Mouse (Mus musculus) mouse embryonic stem cell (cell line): ENCODE measurements around the gene Tnpo2.

ENCODE experiments used
- in situ Hi-C, 2 experiments: fragments of 300-500 bp; cut with MboI; formaldehyde crosslinking; loops; 1 replicate in 1 of 2; 3 replicates in 1 of 2; pipeline ENCODE4 v1.14.3; 2019 to 2020; ENCODE audit warnings: low sequenced_read_pairs in 2 of 2, low pct_unique_long_range_greater_than_20kb in 1 of 2, mixed read lengths in 1 of 2; ENCODE audit not compliant: unreplicated experiment in 1 of 2

The Tnpo2 gene

GRCm38 (mm10) chr8:85025098-85025932 lies 11.4 kb upstream of the Tnpo2 start, which contains the start of gene Asna1:
TSS of gene Asna1 (minus strand) at chr8:85025281.
- in situ Hi-C loops, result no loop called here

GRCm38 (mm10) chr8:85026670-85027515 lies 9.8 kb upstream of the Tnpo2 start, which contains the start of gene Trir:
TSS of gene Trir (plus strand) at chr8:85026823.
- in situ Hi-C loops, result no loop called here

DNA sequence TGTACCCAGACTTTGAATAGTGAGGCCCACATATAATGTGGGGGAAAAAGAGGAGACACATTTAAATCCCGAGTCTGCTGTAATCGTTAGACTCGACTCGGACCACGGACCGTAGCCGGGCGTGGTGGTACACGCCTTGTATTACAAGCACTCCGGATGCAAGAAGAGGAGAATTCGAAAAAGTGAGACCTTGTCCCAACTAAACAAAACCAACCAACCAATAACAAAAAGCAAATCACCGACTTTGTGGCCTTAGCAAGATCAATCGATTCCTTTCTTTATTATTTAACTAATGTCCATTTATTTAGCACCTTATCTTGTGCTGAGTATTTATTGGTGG lies 9.2 kb upstream of the Tnpo2 start:
- in situ Hi-C loops, result no loop called here

DNA sequence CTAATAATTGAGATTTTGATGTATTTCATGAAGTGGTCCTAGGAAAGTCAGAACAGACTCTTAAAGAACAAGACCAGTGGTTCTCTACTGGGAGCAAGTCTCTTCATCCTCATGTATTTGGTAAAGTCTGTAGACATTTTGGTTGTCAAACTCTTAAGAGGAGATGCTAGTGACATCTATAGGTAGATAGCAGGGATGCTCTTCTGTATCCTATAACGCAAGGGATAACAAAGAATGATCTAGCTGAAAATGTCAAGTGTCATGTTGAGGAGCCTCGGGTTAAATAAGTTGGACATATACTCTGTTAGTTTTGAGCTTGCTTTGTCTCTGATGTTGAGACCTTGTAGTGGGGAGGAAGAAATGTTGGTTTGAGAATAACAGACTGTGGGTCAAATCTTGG lies 8.8 kb upstream of the Tnpo2 start:
- in situ Hi-C loops, result no loop called here

DNA sequence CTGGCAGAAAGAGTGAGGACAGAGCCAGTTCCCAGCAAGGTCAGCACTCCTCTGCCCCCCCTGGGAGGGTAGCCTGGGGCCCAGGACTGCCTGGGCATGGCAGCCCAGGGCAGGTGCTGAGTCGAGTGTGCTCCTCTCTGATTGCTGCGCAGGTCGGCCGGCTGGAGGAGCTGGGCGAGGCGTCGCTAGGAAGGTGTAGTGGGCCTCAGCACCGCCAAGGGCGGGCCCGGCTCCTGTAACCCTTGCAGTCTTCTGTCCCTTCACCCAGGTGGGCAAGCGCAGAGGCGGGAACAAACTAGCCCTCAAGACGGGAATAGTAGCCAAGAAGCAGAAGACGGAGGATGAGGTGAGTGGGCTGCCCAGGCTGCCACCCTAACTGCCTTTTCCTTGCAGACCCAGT lies 7.4 kb upstream of the Tnpo2 start:
- in situ Hi-C loops, result no loop called here

DNA sequence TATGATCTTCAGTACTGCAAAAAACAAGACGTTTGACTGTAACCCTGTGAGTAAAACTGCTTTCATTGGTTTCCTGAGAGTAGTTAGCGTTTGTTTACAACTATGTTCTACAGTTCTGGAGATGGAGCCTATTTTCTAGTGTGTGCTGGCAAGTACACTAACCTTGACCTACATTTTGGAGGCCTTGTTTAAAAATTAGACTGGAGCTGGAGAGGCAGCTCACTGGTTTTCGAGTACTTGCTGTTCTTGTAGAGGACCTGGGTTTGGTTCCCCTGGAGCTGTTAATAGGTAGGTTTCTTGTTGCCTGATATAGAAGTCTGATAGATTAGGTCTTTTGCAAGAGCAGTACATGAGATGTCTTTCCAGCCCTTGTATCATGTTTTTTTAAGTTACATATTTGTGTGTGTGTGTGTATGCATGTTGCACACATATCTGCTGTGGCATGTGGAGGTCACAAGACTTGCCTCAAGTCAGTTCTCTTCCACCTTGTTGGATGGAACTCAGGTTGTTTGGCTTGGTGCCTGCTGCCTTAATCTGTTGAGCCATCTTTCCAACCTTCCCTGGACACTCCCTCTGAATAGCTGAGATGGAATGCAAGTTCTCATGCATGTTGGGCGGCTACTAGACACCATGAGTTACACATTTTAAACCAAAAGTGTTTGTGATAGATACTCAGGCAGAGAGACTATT lies 3.9 kb upstream of the Tnpo2 start:
- in situ Hi-C loops, result no loop called here

DNA sequence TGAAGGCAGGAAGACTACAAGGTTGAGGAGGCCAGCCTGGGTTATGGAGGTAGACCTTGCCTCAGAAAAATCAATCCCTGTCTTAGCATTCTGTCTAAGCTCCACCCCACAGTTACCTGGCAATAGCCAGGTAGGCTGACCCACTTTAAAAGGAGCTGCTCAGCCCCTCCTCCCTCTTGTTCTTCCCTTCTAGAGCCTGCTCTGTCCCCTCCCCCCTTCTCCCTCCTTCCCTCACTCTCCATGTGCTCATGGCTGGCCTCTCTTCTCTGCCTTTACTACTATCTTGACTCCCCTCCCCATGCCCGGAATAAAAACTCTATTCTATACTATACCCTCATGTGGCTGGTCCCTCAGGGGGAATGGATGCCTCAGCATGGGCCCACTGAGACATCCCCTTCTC lies 2.8 kb upstream of the Tnpo2 start:
- in situ Hi-C loops, result no loop called here

DNA sequence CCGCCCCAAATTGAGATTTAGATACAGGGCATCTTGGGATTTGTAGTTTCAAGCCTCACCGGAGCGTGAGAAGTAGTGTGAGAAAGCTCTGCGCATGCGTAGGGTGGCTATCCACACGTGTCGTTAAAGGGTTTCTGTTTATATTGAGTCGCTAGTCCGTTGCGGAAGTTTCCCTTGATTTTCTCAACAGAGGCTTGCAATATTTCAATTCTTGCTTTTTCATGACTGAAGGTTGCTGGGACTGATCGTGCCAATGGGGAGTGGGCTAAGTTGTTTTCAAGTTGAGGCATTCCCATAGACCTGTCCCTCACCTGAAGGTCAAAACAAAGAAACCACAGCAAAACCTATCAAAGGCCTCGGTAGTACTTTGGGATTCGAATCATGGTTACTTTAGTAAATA lies 2.0 kb upstream of the Tnpo2 start:
- in situ Hi-C loops, result no loop called here

DNA sequence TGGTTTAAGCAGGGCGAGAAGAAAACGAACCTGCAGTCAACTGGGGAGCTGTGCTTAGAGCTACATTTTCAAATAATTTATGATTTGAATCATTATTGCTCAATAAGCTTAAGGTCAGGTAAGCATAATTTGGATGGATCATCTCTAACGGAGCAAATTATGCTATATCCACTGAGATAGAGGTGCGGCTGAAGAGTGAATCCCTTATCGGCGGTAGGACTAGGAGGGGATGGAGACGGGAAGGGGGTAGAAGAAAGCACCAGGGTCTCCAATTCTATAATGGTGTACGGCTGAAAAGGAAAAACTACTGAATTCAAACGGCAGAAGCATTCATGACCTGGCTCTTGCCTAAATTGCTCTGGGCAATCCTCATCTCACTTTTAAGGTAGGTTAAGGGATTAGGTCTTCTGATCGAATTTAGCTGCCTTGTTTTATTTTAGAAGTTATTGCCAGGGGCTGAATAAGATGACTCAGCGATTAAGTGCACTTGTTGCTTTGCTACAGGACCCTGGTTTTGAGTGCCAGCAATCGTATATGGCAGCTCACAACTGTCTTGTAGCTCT lies 1.5 kb upstream of the Tnpo2 start:
- in situ Hi-C loops, result no loop called here

- in situ Hi-C loops, result no loop called here
These were observed 896 bp upstream of the Tnpo2 start for GRCm38 (mm10) chr8:85035728-85036310.

DNA sequence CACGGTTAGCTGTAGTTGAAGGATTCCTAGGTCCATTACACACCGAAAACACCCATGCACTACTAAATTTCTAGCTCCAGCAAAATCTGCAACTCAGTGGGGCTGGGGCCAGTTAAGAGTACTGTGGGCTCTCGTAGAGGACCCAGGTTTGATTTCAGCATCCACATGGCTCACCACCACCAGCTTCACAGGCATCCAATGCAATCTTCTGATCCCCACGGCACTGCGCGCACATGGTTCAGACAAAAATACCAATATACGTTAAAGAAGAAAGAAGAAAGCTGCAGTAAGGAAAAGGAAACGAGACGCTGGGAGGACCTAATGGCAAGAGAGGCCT lies 366 bp upstream of the Tnpo2 start:
- in situ Hi-C loops, result no loop called here

GRCm38 (mm10) chr8:85037366-85037680 lies 608 bp downstream of the Tnpo2 start:
- in situ Hi-C loops, result no loop called here

DNA sequence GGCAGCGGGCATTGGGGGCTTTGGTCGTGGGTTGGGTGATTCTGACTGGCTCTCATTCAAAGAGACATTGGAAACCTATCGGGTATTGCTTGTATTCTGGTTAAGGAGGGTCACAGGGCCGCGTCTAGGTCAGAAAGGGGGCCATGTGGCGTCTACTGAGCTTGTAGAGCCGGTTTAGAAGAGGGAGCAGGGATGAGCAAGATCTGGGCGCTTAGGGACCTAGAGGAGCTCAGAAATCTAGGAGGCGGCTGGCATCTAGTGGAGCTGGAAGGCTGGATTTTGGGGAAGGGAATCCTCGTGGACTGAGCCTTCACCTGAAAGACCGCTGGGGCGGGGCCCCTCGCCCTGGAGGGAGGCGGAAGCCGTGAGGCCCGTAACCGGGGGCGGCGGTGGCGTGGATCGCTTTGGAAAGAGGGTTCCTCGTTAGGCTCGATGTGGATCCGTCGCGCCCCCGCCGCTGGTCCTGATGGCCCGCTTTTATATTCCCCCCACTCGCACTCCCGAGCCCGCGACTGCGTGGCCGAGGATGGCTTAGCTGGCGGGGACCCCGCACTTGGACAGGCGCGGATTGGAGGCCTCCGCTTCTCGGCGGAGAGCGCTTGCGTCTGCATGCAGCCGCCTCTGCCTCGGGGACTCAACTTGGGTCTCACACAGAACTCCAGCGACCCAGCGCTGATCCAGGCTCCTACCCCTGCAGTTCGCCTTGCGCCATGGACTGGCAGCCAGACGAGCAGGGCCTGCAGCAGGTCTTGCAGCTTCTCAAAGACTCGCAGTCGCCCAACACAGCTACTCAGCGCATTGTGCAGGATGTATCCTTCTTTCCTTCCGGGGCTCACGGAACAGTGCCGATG lies 1.2 kb downstream of the Tnpo2 start:
- in situ Hi-C loops, result no loop called here

- in situ Hi-C loops, result no loop called here
These were observed 6.9 kb downstream of the Tnpo2 start for GRCm38 (mm10) chr8:85043619-85044018.

DNA sequence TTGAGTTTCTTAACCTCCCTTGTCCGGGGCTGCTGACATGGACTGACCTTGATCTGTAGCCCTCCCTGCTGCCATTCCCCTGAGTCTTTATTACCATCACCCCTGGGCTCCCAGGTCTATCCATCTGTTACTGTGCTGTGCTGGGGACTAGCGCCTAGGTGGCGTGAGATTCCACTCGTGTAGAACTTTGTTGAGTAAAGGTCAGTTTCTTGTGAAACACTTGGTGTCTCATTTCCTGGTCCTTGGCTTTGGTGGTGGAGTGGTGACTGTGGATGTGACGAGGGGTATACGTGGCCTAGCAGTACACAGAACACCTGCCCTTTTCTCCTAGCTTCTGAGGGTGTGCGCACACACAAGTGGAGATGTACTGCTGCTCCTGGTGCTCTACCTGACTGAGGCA lies 20.7 kb downstream of the Tnpo2 start:
- in situ Hi-C loops, result no loop called here

- in situ Hi-C loops, result no loop called here
These were observed 23.3 kb downstream of the Tnpo2 start, which contains the start of gene Fbxw9 for GRCm38 (mm10) chr8:85059879-85060616. TSS of gene Fbxw9 (plus strand) at chr8:85060055.

DNA sequence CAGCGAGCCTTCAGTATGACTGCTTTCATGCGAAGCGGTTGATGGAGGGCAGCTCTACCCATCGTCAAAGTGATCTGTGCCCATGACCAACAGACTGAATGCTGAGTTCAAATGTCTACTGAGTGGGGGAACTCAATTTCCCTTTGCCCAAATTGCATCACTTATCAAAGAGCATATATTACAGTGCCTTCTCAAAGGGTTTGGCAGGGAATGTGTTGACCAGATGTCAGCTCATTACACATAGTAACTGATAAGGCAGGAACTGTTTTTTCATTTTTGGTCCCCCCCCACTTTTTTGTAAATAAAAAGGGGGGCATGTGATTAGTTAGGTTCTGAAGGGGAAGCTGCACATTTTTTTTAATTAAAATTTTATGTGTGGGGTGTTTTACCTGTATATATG lies 25.9 kb downstream of the Tnpo2 start:
- in situ Hi-C loops, result no loop called here
